Mouse (Mus musculus) brain, embryonic 14.5 days (tissue): ENCODE measurements around the gene Topbp1.

ENCODE experiments used
- CTCF ChIP-seq: fragments of 200-500 bp; IDR thresholded peaks from 2 replicates; pipeline ENCODE4 v1.5.1; 2012; ENCODE audit warnings: inconsistent platforms, mild to moderate bottlenecking, moderate library complexity, borderline replicate concordance; ENCODE audit not compliant: insufficient read depth, insufficient read length; ENCODE audit errors: extremely low read depth
- POLR2A ChIP-seq: fragments of 200-500 bp; IDR thresholded peaks from 2 replicates; pipeline ENCODE4 v1.6.1; 2012; ENCODE audit warnings: mild to moderate bottlenecking, inconsistent platforms, borderline replicate concordance; ENCODE audit not compliant: poor library complexity, insufficient read depth, insufficient read length, severe bottlenecking; ENCODE audit errors: extremely low read depth

GRCm38 (mm10) chr9:103366356-103366755 lies 61.3 kb downstream of the Topbp1 start:
- no peak for TF ChIP-seq CTCF
- TF ChIP-seq POLR2A, result no peak
